Mouse (Mus musculus): ENCODE results near the gene Krt5. TPM values are rescaled to one million over a fixed set of nuclear protein-coding genes. Genes with fewer than 3 reads are reported as not detected.
"Not testable (repeated sequence)": the region's sequence is repeated elsewhere in the genome, so short reads cannot be mapped to it uniquely, and the experiment has no call there.

The Krt5 gene
- not detected in 2 replicates for total RNA-seq (2015; ENCODE audit: low replicate concordance)
- not detected in 2 replicates for total RNA-seq (2017; ENCODE audit: low replicate concordance)

DNA sequence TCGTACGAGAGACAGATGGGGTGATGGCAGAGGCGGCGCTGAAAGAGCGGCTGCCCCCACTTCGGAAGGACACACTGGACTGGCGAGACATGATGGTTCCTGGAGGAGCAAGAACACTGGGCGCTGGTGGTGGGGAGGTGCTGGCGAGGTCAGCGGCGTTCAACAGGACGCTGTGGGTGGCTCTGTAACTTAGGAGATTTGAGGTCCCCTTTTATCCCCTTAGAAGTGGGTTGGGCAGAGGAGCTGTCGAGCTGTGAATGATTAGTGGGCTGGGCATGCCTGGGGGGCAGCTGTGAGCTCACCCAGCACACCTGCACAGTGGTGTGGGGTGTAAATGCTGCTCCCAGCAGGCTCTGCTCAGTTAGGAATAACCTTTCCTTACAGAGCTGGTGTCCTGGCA, at the start of gene Krt5:
Gene Krt5, minus strand, starts transcription at position 179 of the 400 bp plus-strand sequence.
- ATAC-seq (replicated peaks; ENCODE audit: low FRiP score, poor library complexity, severe bottlenecking): no peak

DNA sequence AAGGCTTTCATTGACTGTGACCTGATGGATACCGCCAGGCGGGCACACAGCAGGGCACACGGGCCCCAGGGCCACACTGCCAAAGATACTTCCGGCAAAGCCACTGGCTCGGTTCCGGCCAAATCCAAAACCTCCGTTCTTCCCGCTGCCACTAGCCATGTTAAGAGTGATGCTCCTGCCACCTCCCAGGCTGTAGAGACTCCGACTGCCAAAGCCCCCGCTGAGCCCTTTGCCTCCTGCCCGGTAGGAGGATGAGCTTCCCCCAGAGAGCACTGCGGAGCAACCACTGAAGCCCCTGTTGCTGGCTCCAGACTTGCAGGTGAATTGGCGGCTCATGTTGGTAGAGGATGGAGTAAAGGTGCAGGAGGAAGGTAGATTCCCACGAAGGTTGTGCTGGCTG, 30.0 kb upstream of the Krt5 start, which contains the start of gene Krt71:
Gene Krt71, minus strand, starts transcription at position 399 of the 400 bp plus-strand sequence.
- ATAC-seq (replicated peaks; ENCODE audit: low FRiP score, poor library complexity, severe bottlenecking): no peak

DNA sequence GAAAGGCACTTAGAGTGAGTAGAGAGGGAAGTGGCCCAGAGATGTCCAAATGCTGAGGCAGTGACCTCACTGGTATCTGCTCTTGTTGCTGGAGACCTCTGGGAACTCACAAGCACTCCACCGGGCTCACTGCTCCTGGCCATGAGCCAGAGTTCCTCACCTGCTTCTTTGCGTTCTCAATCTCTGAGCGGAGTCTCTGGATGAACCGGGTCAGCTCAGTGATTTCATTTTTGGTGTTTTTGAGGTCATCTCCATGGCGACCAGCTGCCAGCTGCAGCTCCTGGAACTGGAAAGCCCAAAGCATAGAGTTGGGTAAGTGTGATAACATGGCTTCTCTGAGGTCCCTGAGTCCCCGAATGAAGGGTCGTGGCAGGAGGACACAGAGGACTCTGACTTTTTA, 25.1 kb upstream of the Krt5 start:
- no peak for ATAC-seq (replicated peaks; ENCODE audit: low FRiP score, poor library complexity, severe bottlenecking)

DNA sequence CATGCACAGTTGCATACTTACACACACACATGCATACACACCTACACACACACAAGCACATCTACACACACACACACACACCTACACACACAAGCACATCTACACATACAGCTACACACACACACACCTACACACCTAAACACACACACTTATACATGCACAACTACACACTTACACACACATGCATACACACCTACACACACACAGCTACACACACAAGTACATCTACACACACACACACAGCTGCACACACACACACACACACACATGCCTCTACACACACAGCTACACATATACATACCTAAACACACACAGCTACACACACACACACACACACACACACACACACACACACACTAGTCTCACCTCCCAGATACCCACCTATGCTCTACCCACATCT, 18.0 kb upstream of the Krt5 start:
- ATAC-seq (replicated peaks; ENCODE audit: low FRiP score, poor library complexity, severe bottlenecking): no peak

DNA sequence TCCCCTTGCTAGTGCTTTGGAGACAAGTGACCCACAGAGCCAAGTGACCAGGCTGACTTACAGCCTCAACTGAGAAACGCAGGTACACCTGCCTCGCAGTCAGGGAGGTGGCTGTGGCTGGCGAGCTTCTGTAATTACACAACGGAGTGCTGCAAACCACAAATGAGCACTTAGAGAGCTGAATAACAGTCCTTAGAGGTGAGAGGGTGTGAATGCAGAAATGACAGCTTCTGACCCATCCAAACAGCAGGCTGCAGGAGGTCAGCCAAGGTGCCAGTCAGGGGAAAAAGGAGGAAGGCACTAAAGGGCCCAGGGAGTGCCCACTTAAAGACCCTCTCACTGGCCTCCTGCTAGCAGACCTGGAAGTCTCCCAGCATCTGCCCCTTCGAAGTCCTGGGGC, 12.0 kb upstream of the Krt5 start:
- ATAC-seq (replicated peaks; ENCODE audit: low FRiP score, poor library complexity, severe bottlenecking): no peak

DNA sequence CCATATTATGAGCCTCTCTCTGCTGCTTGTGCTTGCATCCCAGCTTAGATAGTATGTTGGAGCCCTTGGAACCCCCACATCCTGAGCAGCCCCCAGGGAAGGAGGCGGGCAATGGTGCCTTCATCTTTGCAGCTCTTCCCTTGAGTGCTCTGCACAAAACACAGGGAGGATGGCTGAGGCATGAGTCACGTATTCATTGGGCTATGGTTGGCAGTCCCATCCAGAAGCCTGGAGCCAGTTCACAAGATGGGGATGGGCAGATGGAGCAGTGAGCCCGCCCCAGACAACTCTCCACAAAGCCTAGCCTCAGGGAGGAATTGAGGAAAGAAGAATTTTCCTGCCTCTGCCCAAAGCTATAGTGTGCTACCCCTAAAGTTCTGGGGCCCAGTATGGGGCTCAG, 3.1 kb upstream of the Krt5 start:
- ATAC-seq (replicated peaks; ENCODE audit: low FRiP score, poor library complexity, severe bottlenecking): no peak

DNA sequence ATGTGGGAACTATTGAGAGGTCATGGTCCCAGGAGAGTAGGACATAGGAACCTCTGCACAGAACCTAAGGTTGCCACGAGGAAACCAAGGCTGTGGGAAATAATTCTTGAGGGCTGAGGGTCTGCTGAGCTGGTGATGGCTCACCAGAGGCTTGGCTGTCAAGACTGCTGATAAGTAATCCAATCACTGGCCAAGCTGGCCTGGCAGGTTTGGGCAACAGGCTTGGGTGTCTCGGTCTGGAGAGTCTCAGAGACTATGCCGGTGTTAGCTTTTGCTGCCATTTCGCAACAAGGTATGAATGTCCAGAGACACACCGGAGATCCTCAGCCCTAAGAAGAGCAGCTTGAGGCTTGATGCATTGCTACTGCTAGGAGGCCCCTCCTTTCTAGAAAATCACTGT, 1.7 kb upstream of the Krt5 start:
- ATAC-seq (replicated peaks; ENCODE audit: low FRiP score, poor library complexity, severe bottlenecking): no peak

DNA sequence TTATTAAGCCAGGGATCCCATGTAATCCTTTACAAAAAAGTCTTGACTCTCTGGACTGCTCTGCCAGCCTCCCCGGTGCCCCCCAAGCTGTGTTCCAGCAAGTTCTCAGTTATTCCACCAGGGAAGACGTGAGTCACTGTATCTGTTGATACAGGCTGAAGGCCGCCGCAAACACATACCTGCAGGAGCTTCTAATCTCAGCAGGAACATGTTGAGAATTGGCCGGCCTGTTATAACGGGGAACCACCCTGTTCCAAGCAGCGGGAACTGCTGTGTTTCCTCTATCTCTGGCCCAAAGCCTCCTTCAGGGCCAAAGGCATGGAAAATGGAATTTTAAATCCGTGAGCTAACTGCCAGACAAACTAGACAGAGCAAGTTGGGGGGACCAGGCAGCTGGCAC, 1.0 kb upstream of the Krt5 start:
- no peak for ATAC-seq (replicated peaks; ENCODE audit: low FRiP score, poor library complexity, severe bottlenecking)

DNA sequence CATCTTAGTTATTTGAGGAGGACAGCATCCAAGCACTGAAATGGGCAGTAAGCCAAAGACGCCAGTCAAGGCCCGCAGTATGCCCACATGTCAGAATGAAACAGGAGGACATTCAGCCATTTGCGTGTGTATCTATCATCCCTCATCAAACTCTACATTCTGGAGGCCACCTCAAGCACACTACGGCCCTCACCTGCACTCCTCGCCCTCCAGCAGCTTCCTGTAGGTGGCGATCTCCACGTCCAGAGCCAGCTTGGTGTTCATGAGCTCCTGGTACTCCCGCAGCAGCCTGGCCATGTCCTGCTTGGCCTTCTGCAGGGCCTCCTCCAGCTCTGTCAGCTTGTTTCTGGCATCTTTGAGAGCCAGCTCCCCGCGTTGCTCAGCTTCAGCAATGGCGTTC, 4.0 kb downstream of the Krt5 start:
- no peak for ATAC-seq (replicated peaks; ENCODE audit: low FRiP score, poor library complexity, severe bottlenecking)

DNA sequence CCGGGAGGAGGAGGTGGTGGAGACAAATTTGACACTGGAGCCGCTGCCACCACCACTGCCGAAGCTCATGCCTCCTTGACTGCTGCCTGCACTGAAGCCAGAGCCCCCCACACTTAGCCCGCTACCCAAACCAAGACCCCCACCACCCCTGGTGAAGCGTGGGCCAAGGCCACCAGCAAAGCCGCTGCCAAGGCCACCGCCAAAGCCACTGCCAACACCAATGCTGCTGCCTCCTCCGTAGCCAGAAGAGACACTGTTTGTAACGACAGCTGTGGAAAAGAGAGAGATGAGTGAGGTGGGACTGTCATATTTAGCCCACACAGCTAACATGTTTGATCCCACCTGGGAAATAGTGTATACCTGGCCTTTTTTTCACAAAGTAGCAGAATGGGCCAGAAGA, 5.2 kb downstream of the Krt5 start:
- ATAC-seq (replicated peaks; ENCODE audit: low FRiP score, poor library complexity, severe bottlenecking): no peak

DNA sequence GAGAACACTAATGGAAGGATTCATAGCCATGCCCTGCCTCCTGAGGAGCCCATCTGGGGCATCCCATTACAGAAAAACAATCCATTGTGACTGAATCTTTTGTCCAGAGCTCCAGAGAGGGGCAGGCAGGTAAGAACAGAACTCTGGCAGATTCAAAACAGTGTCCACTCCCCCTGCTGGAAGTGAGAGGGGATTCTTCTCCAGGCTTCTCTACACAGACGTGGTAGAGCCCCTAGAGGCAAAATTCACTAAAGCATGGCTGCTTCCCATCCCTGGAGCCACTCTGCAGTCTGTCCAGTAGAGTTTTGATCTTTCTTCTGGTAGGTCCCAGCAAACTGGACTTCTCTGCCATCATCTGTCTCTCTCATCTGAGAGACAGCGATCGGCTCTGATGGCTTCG, 8.6 kb downstream of the Krt5 start:
- ATAC-seq (replicated peaks; ENCODE audit: low FRiP score, poor library complexity, severe bottlenecking): no peak

DNA sequence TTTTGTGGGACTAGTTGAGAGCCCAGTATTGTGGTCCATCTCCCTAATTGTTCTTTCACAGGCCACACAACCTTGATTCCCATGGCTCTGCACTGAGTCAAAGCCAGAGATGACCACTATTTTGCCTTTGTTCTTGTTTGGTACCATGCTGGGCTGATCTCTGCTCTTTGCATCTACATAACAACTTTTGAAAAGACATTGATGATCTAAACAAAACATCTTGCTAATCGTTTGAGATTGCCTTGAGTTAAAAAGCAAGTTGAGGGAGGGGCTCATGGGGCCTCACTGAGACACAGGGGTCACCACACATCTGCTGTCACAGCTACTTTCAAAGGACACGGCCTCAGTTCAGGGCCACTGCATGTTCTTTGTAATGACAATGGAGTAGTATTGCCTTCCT, 10.3 kb downstream of the Krt5 start:
- ATAC-seq (replicated peaks; ENCODE audit: low FRiP score, poor library complexity, severe bottlenecking): no peak

DNA sequence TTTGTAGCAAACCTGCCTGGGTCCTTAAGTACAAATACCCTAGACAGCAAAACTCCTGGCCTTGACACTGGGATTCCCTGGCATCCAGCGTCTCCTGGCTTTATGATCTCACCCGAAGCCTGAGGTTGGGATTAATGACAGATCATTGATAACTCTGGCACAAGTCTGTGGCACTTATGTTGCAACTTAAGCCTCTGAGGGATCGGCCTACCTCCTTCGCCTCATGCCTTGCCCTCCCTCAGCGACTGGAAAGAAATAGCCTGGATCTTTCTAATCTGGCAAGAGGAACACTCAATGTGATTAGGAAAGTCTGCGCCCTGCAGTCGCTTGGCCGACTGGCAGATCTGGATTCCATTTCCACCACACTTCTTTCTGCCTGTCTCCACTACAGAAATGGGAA, 12.8 kb downstream of the Krt5 start:
- no peak for ATAC-seq (replicated peaks; ENCODE audit: low FRiP score, poor library complexity, severe bottlenecking)

DNA sequence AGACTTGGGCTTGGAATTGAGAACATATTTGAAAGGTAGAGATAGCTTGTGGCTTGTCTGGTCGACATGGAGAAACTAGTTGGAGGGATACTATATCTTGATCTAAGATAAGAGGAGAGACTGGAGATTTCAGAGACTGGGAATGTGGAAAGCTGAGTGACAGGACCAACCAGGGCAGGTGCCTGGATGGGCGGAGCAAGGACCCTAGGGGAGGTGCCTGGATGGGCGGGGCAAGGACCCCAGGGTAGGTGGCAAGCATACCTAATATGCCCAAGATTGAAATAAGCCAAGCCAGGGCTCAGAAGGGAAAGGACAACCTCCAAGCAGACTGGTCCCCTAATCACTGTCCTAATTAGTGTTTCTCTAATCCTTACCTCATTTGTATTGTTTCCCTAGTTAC, 13.5 kb downstream of the Krt5 start:
- no peak for ATAC-seq (replicated peaks; ENCODE audit: low FRiP score, poor library complexity, severe bottlenecking)

DNA sequence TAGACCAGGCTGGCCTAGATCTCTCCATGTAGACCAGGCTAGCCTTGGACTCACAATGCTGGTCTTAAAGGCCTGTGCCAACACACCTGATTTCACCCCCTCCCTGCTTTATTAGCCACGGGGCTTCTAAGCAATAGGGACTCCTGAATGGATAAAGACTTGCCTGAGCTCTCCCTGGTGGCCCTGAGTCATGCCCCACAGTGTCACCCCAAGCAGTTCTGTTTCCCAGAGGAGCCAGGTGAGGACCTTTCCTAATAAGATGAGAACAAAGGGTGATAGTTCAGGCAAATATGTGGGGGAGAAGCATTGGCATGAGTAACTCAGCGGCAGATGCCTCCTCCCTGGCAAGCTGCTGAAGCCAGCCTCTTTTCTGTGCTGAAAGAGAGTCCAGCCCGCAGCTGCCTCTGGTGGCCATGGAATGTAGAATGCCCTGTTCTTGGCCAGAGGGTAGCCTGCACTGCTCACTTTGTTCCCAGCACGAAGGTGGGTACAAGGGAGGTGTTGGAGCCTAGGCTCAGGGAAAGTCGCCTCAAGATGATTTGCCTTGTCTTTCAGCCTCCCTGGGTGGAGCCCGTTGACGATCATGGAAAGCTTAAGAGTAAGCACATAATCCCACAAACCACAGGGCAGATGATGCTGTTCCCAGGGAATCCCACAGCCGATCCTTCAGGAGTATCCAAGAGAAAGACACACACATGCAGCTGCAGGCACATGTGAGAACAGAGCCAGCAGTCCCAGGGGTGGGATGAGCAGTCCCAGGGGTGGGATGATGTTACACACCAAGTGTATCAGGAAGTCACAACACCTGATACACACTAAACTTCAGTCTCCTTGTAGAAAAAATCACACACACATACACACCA, 15.1 kb downstream of the Krt5 start:
- ATAC-seq (replicated peaks; ENCODE audit: low FRiP score, poor library complexity, severe bottlenecking): no peak

DNA sequence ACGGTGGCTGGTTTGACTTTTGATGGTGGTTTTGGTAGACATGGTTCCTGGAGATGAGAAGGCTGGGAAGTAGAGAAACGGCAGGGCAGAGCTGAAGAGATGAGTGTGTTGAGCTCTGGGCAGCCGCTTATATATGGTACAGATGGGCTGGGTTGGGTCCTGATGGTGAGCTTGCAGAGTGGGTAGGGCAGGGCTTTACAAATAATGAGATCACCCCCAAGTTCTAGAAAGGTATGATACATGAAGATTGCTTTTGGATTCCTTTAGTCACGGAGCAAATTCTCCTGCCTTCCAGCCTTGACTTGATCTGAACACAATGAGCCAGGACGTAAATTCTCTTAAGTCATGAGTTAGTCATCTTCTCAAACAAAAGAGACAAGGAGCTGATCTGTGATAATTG, 18.5 kb downstream of the Krt5 start, which contains the start of gene Krt6a:
Gene Krt6a, minus strand, starts transcription at position 101 of the 400 bp plus-strand sequence.
- no peak for ATAC-seq (replicated peaks; ENCODE audit: low FRiP score, poor library complexity, severe bottlenecking)

DNA sequence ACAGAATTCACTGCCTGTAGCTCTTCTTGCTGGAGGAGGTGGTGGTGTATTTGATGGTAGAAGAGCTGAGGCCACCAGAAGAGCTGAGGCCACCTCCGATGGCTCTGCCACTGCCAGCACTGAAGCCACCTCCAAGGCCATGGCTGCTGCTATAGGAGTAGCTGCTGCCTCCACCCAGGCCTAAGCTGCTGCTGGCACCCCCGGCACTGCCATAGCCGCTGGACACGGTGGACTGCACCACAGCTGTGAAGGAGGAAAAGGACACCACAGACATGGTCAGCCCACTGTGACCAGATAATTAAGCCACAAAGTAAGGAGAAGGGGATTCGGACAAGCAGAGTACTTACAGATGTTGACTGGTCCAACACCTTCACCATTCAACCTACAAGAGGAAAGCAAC, 22.2 kb downstream of the Krt5 start:
- not testable (repeated sequence) for ATAC-seq (replicated peaks; ENCODE audit: low FRiP score, poor library complexity, severe bottlenecking)

DNA sequence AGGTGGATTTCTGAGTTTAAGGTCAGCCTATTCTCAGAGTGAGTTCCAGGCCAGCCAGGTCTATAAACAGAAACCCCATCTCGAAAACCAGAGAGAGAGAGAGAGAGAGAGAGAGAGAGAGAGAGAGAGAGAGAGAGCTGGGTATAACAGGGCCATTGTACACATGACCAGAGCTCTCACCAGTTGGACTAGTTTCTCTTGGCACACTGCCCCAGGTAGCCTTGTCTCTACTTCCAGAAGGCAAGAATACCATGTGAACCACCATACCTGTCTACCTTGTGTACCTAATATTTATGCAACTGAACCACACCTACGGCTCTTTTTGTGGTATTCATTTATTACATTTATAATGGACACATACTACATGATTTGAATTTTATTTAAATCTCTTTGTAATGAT, 24.5 kb downstream of the Krt5 start:
- ATAC-seq (replicated peaks; ENCODE audit: low FRiP score, poor library complexity, severe bottlenecking): no peak

DNA sequence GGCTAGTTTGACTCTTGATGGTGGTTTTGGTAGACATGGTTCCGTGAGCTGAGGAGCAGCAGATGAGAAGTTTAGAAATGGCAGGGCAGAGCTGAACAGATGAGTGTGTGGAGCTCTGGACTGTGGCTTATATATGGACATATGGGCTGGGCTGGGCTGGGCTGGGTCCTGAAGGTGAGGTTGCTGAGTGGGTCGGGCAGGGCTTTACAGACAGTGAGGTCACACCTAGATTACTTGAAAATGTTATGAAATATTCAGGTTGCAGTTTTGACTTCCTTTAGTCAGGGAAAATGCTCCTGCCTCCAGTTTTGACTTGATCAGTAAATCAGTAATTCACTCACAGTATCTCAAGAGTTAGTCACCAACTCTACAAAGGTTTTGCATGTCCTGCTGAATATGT, 32.5 kb downstream of the Krt5 start, which contains the start of gene Krt6b:
Gene Krt6b, minus strand, starts transcription at position 101 of the 400 bp plus-strand sequence.
- ATAC-seq (replicated peaks; ENCODE audit: low FRiP score, poor library complexity, severe bottlenecking): no peak

DNA sequence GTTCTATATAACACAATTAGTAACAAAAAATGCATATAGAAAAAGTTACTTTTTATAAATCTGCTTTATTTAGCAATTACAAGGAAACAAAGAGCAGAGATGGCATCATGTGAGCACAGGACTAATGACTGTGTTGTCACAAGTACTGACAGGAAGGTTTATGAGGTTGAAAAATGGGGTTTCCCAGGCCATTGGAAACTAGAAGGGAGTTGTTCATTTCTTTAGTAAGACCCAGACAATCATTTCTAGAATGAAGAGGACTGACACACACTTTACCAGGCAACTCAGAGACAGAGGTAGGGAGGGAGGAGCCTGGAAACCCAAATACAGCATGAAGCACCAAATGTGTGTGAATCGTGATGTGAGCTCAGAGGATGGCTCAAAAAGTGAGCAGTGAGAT, 36.7 kb downstream of the Krt5 start:
- no peak for ATAC-seq (replicated peaks; ENCODE audit: low FRiP score, poor library complexity, severe bottlenecking)

All from erythroblast, adult 5-6 weeks (primary cell).